Mouse (Mus musculus): ENCODE results near the gene Zcchc8.

DNA sequence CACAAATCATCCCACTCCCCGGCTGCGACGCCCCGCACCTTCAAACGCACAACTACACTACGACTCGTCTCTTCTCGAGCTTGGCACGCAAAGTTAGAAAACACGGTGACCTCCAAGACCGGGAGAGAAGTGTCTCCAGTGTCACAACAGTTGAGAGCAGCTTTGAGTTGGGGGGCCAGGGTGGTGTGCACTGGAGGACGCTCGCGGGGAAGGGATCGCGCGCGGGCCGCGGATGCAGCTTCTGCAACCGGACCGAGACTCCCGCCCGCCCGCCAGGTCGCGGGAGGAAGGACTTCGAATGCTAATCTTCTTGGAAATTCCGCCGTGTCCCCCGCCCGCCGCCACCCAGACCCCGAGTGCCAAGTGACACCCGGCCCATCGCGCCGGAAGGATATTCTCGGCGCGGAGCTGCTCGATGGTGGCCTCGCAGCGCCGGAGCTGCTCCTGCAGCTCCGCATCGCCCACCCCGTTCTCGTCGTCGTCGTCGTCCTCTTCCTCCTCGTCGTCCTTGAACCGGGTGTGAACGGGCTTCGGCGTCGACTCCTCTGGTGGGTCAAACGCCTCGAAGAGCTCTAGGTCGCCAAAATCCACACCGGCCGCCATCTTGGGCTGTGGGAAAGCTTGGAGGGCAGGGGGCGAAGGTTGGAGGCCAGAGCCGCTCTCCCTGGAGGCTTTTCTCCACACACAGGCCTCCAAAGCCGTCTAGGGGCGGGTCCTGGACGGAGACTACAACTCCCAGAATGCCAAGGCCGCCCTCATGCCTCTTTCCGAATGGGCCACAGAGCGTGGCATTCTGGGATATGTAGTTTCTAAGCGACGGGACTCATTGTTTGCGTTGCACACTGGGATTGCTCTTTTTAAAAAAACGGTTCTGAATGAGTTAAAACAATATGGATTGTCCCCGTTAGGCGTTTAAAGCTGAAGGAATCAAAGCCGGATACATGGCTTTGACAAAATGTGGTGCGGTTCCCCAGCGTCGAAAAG is at the start of gene Zcchc8:
- TF ChIP-seq CTCF (IDR thresholded peaks at IDR 0.05; ENCODE audit: borderline replicate concordance, control insufficient read depth, extremely low read depth, insufficient read depth, low read length, poor library complexity) (peak; percentile 9; the same call in 1 of the 2 replicates), POLR2A (IDR thresholded peaks at IDR 0.05; ENCODE audit: control insufficient read depth, extremely low read depth, insufficient read depth, low read length, poor library complexity) (peak; percentile 84)
